Mouse (Mus musculus) liver, embryonic 14.5 days (tissue): Measurements from ENCODE around the gene Sema4d. TPM values are rescaled to one million over a fixed set of nuclear protein-coding genes. Genes with fewer than 3 reads are reported as not detected.

Experiments used
- ATAC-seq: fragments of 200-750 bp; cut with Nextera tagmentation; 2 replicates; pipeline ENCODE4 v1.8.0; 2017; ENCODE audit warnings: moderate number of reproducible peaks, mild to moderate bottlenecking, moderate library complexity; ENCODE audit not compliant: insufficient read depth
- DNase-seq, 3 experiments: peaks; one replicate each; pipeline ENCODE4 v3.0.0-alpha.2; 2012 to 2013; ENCODE audit warnings: low read depth in 3 of 3, low spot score in 3 of 3
- H3K27ac ChIP-seq: fragments of 300-500 bp; sonication (generic); 2 replicates; pipeline ENCODE4 v1.5.1; 2014; ENCODE audit warnings: moderate library complexity, mild to moderate bottlenecking, control low read depth, inconsistent platforms
- H3K27me3 ChIP-seq: fragments of 300-500 bp; sonication (generic); 2 replicates; pipeline ENCODE4 v1.6.1; 2014; ENCODE audit warnings: mild to moderate bottlenecking, low read length, moderate library complexity; ENCODE audit not compliant: control insufficient read depth, insufficient read depth
- H3K36me3 ChIP-seq: fragments of 300-500 bp; sonication (generic); replicated peaks from 2 replicates; pipeline ENCODE4 v1.6.1; 2014; ENCODE audit warnings: low read depth; ENCODE audit not compliant: control insufficient read depth, insufficient read depth
- H3K4me1 ChIP-seq, 2 experiments: fragments of 200-500 bp in 1 of 2; fragments of 300-500 bp in 1 of 2; sonication (generic) in 1 of 2; replicated peaks; 2 replicates each; pipeline ENCODE4 v1.6.1; 2012 to 2014; ENCODE audit warnings: antibody characterized with exemption in 1 of 2, inconsistent platforms in 1 of 2, low read length in 1 of 2; ENCODE audit not compliant: control insufficient read depth in 2 of 2, insufficient read depth in 2 of 2
- H3K4me2 ChIP-seq: fragments of 300-500 bp; sonication (generic); 2 replicates; pipeline ENCODE4 v1.6.1; 2014; ENCODE audit warnings: low read depth, mild to moderate bottlenecking, control low read depth, moderate library complexity
- H3K4me3 ChIP-seq, 2 experiments: fragments of 200-500 bp in 1 of 2; fragments of 300-500 bp in 1 of 2; sonication (generic) in 1 of 2; 2 replicates each; pipeline ENCODE4 v1.5.1; 2012 to 2014; ENCODE audit warnings: low read depth in 2 of 2, low read length in 2 of 2, mild to moderate bottlenecking in 2 of 2, control low read depth in 1 of 2, inconsistent platforms in 1 of 2, moderate library complexity in 1 of 2; ENCODE audit not compliant: insufficient read depth in 1 of 2
- H3K9ac ChIP-seq: fragments of 300-500 bp; sonication (generic); replicated peaks from 2 replicates; pipeline ENCODE4 v1.6.1; 2014; ENCODE audit warnings: mild to moderate bottlenecking, control low read depth, moderate library complexity
- H3K9me3 ChIP-seq: fragments of 300-500 bp; sonication (generic); 2 replicates; pipeline ENCODE4 v1.6.1; 2016; ENCODE audit warnings: low read length, mixed read lengths; ENCODE audit not compliant: control insufficient read depth
- CTCF ChIP-seq: IDR thresholded peaks from 2 replicates; pipeline ENCODE4 v1.5.1; 2016; ENCODE audit warnings: antibody characterized with exemption, low read depth, control low read depth
- EP300 ChIP-seq: IDR thresholded peaks from 2 replicates; pipeline ENCODE4 v1.6.1; 2016; ENCODE audit warnings: antibody characterized with exemption, low read depth
- WGBS: fragments of 180-500 bp; shearing (Covaris S2); extraction: QIAGEN DNeasy Blood & Tissue Kit; methylation state at CpG from one replicate; pipeline ENCODE4 v1.1.7; 2014; ENCODE audit not compliant: insufficient replicate concordance; 5-methylcytosine and 5-hydroxymethylcytosine counted together
- polyA plus RNA-seq, 2 experiments: library from polyadenylated mRNA; depleted of rRNA in 1 of 2; stranded (reverse) in 1 of 2; unstranded in 1 of 2; fragments of >200 nt; fragmentation: Nextera tagmentation in 1 of 2; extraction: Ambion mirVana in 1 of 2; gene quantifications; 2 replicates each; pipeline versions ENCODE4 v1.2.1 to v1.2.3; 2012 to 2014

The Sema4d gene
- polyA plus RNA-seq, 2 experiments = 4.6 to 4.7 TPM

- H3K27me3 ChIP-seq = no peaks in the 10 kb centered on the region
- no peaks in the 10 kb centered on the region for H3K4me1 ChIP-seq
- DNase-seq (no peak), ATAC-seq (no peak)
- H3K9me3 ChIP-seq = no peaks in the 10 kb centered on the region
- WGBS = 71% methylated on average over 3 of the region's 3 CpGs
- H3K9ac ChIP-seq = no peak overlapping the region
- no peaks in the 10 kb centered on the region for H3K36me3 ChIP-seq
- no peak overlapping the region for H3K4me3 ChIP-seq
- no peak overlapping the region for H3K27ac ChIP-seq
- H3K4me2 ChIP-seq = no peak overlapping the region
- no peak for TF ChIP-seq EP300
- TF ChIP-seq CTCF = no peak
These were observed 74.3 kb downstream of the Sema4d start for GRCm38 (mm10) chr13:51719256-51719655.

- TF ChIP-seq CTCF = no peak
- TF ChIP-seq EP300 = no peak
- ATAC-seq (0 out of 2 replicates have a peak, but pooled peaks have one; percentile 23), DNase-seq (no peak)
- H3K9ac ChIP-seq = no peak overlapping the region
- no peak overlapping the region for H3K4me3 ChIP-seq
- no peaks in the 10 kb centered on the region for H3K27me3 ChIP-seq
- no peaks in the 10 kb centered on the region for H3K9me3 ChIP-seq
- 58% methylated on average over 8 of the region's 8 CpGs for WGBS
- no peak overlapping the region for H3K27ac ChIP-seq
- H3K4me2 ChIP-seq = no peak overlapping the region
- H3K4me1 ChIP-seq = no peaks in the 10 kb centered on the region
- H3K36me3 ChIP-seq = no peaks in the 10 kb centered on the region
These were observed 76.9 kb downstream of the Sema4d start for GRCm38 (mm10) chr13:51716350-51717263.

GRCm38 (mm10) chr13:51712022-51712421 lies 81.5 kb downstream of the Sema4d start:
- no peaks in the 10 kb centered on the region for H3K27me3 ChIP-seq
- no peak for DNase-seq
- no peak overlapping the region for H3K9ac ChIP-seq
- TF ChIP-seq EP300 = no peak
- no peaks in the 10 kb centered on the region for H3K4me1 ChIP-seq
- H3K27ac ChIP-seq = no peak overlapping the region
- H3K4me2 ChIP-seq = no peak overlapping the region
- ATAC-seq = no peak
- H3K9me3 ChIP-seq = no peaks in the 10 kb centered on the region
- no peaks in the 10 kb centered on the region for H3K36me3 ChIP-seq
- 78% methylated on average over 8 of the region's 8 CpGs for WGBS
- no peak overlapping the region for H3K4me3 ChIP-seq

GRCm38 (mm10) chr13:51710738-51711137 lies 82.8 kb downstream of the Sema4d start:
- peak in 1 of 3 experiments; percentile 26 for DNase-seq
- 57% methylated on average over 7 of the region's 7 CpGs for WGBS

More at GRCm38 (mm10) chr13:51710738-51711137, 82.8 kb downstream of the Sema4d start:
- Histone ChIP-seq H3K9me3 (no peaks in the 10 kb centered on the region), H3K36me3 (no peaks in the 10 kb centered on the region), H3K4me3 (no peak overlapping the region), H3K4me1 (peaks cover 4 to 7% of the 10 kb centered on the region in 2 experiments; a peak in 3 of 4 replicates), H3K27ac (no peak overlapping the region), H3K9ac (no peak overlapping the region), H3K27me3 (no peaks in the 10 kb centered on the region), H3K4me2 (no peak overlapping the region)
- no peak for ATAC-seq
- no peak for TF ChIP-seq CTCF
- no peak for TF ChIP-seq EP300
